Mouse (Mus musculus): ENCODE measurements around the gene Treml4. TPM values are rescaled to one million over a fixed set of nuclear protein-coding genes. Genes with fewer than 3 reads are reported as not detected.
"Not testable (repeated sequence)": the region's sequence is repeated elsewhere in the genome, so short reads cannot be mapped to it uniquely, and the experiment has no call there.

Gene Treml4
- polyA plus RNA-seq, 1 experiment from 2014 or later: 0.63 TPM

- DNase-seq (ENCODE audit: low spot score): no peak
- 37% methylated on average over 18 of the region's 18 CpGs for WGBS
- H3K36me3 ChIP-seq: no peaks in the 10 kb centered on the region
- no peaks in the 10 kb centered on the region for H3K27me3 ChIP-seq (ENCODE audit: insufficient read depth, poor library complexity, severe bottlenecking)
- peaks cover 10% of the 10 kb centered on the region for H3K4me1 ChIP-seq
- H3K27ac ChIP-seq: peak overlapping the region; percentile 87
- no peaks in the 10 kb centered on the region for H3K9me3 ChIP-seq
- H3K4me3 ChIP-seq: peak overlapping the region; percentile 52
Observed at GRCm38 (mm10) chr17:48280943-48281738, 17.0 kb downstream of the Treml4 start.

DNA sequence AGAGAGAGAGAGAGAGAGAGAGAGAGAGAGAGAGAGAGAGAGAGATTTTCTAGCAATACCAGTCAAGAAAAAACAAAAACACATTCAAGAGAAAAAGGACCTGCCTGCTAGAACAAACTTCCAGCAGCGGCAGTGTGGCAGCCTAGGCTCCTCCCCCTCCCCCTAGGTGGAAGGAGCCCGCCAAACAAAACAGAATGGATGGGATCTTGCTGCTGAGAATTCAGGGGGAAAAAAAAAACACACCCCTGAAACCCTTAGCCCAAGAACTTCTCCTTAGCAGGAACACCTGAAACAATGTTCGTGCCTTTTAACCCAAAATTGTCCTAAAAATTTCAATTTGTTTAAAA, 17.6 kb downstream of the Treml4 start:
- Histone ChIP-seq H3K27ac (peak overlapping the region; percentile 87), H3K9me3 (no peaks in the 10 kb centered on the region), H3K4me3 (peak overlapping the region; percentile 52), H3K4me1 (peaks cover 10% of the 10 kb centered on the region), H3K36me3 (no peaks in the 10 kb centered on the region), H3K27me3 (ENCODE audit: insufficient read depth, poor library complexity, severe bottlenecking) (no peaks in the 10 kb centered on the region)
- WGBS: 2% methylated on average over 3 of the region's 3 CpGs
- DNase-seq (ENCODE audit: low spot score): no peak

- no peaks in the 10 kb centered on the region; the same call in 1 of the 2 replicates for H3K4me1 ChIP-seq
- no peaks in the 10 kb centered on the region for H3K36me3 ChIP-seq
- H3K27ac ChIP-seq: no peak overlapping the region
- H3K9me3 ChIP-seq: no peaks in the 10 kb centered on the region
- H3K27me3 ChIP-seq (ENCODE audit: insufficient read depth, poor library complexity, severe bottlenecking): no peaks in the 10 kb centered on the region
- 59% methylated on average over 1 of the region's 1 CpGs for WGBS
- DNase-seq (ENCODE audit: low spot score): no peak
- H3K4me3 ChIP-seq: no peak overlapping the region
Observed at GRCm38 (mm10) chr17:48286765-48287164, 22.7 kb downstream of the Treml4 start.

DNA sequence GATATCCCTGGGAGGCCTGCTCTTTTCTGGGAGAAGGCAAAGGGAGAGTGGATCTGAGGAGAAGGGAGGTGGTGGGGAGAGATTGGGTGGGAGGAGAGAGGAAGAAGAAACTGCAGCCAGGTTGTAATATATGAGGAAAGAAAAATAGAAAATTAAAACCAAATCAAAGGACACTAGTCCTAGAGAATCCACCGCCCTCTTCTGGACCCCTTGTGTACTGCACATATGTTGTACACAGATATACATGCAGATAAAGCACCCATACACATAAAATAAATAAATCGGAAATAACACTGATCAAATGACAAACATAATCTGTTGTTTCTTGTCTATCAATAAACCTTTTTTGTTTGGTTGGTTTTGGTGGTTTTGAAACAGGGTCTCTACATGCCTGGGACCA, 23.2 kb downstream of the Treml4 start:
- H3K4me1 ChIP-seq: no peaks in the 10 kb centered on the region; the same call in 1 of the 2 replicates
- H3K9me3 ChIP-seq: no peaks in the 10 kb centered on the region
- H3K27me3 ChIP-seq (ENCODE audit: insufficient read depth, poor library complexity, severe bottlenecking): no peaks in the 10 kb centered on the region
- 54% methylated on average over 2 of the region's 2 CpGs for WGBS
- DNase-seq (ENCODE audit: low spot score): no peak
- no peaks in the 10 kb centered on the region for H3K36me3 ChIP-seq
- no peak overlapping the region for H3K27ac ChIP-seq
- no peak overlapping the region for H3K4me3 ChIP-seq

- no peaks in the 10 kb centered on the region for H3K27me3 ChIP-seq (ENCODE audit: insufficient read depth, poor library complexity, severe bottlenecking)
- no peak overlapping the region for H3K27ac ChIP-seq
- no peaks in the 10 kb centered on the region for H3K9me3 ChIP-seq
- H3K4me3 ChIP-seq: no peak overlapping the region
- H3K4me1 ChIP-seq: no peaks in the 10 kb centered on the region
- 74% methylated on average over 5 of the region's 5 CpGs for WGBS
- no peaks in the 10 kb centered on the region for H3K36me3 ChIP-seq
- DNase-seq (ENCODE audit: low spot score): no peak
Observed at GRCm38 (mm10) chr17:48293500-48294194, 29.6 kb downstream of the Treml4 start.

- peak within 1 kb of the TSS; percentile 32 for H3K4me3 ChIP-seq
- H3K36me3 ChIP-seq: no peaks in the 10 kb centered on the region
- no peaks in the 10 kb centered on the region for H3K9me3 ChIP-seq
- H3K27me3 ChIP-seq (ENCODE audit: insufficient read depth, poor library complexity, severe bottlenecking): no peaks in the 10 kb centered on the region
- peak within 1 kb of the TSS; percentile 64 for H3K27ac ChIP-seq
- WGBS: 26% methylated on average over 3 of the region's 4 CpGs
- peaks cover 5% of the 10 kb centered on the region for H3K4me1 ChIP-seq
- DNase-seq (ENCODE audit: low spot score): peak; percentile 88
Observed at GRCm38 (mm10) chr17:48299203-48299602, 35.1 kb downstream of the Treml4 start, which contains the start of gene Treml2. Gene Treml2 (plus strand): TSS chr17:48299498.

GRCm38 (mm10) chr17:48299756-48300155, 35.7 kb downstream of the Treml4 start:
- DNase-seq (ENCODE audit: low spot score): no peak
- Histone ChIP-seq H3K27me3 (ENCODE audit: insufficient read depth, poor library complexity, severe bottlenecking) (no peaks in the 10 kb centered on the region), H3K9me3 (no peaks in the 10 kb centered on the region), H3K27ac (peak overlapping the region; percentile 64), H3K4me1 (peaks cover 5% of the 10 kb centered on the region), H3K36me3 (no peaks in the 10 kb centered on the region), H3K4me3 (peak overlapping the region; percentile 22; the same call in 1 of the 2 replicates)
- WGBS: 53% methylated on average over 7 of the region's 7 CpGs

DNA sequence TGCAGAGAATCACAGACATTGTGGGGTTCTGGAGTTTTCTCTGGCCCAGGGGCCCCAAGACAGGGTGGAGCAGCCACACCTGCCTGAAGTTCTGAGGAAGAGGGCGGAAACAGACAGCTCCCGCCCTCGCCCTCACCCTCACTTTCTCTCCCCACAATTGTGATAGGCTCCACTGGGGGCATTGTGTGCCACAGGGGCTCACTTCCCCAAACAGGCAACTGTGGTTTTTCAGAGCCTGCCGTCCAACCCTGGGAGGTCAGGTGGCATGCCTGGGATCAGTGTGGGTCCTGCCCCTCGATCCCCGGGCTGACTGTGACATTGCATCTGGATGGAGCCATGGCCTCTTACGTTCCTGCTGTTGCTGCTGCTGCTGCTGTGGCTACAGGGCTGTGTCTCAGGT, 36.1 kb downstream of the Treml4 start:
- Histone ChIP-seq H3K36me3 (no peaks in the 10 kb centered on the region), H3K27ac (peak overlapping the region; percentile 64), H3K4me3 (peak overlapping the region; percentile 32), H3K27me3 (ENCODE audit: insufficient read depth, poor library complexity, severe bottlenecking) (no peaks in the 10 kb centered on the region), H3K4me1 (peaks cover 5% of the 10 kb centered on the region), H3K9me3 (no peaks in the 10 kb centered on the region)
- DNase-seq (ENCODE audit: low spot score): peak; percentile 82
- WGBS: 55% methylated on average over 7 of the region's 7 CpGs

GRCm38 (mm10) chr17:48300861-48301260, 36.8 kb downstream of the Treml4 start:
- no peak for DNase-seq (ENCODE audit: low spot score)
- Histone ChIP-seq H3K9me3 (no peaks in the 10 kb centered on the region), H3K36me3 (no peaks in the 10 kb centered on the region), H3K27ac (peak overlapping the region; percentile 64; the same call in 1 of the 2 replicates), H3K4me3 (peak overlapping the region; percentile 32), H3K27me3 (ENCODE audit: insufficient read depth, poor library complexity, severe bottlenecking) (no peaks in the 10 kb centered on the region), H3K4me1 (peaks cover 5% of the 10 kb centered on the region)
- 74% methylated on average over 9 of the region's 9 CpGs for WGBS

DNA sequence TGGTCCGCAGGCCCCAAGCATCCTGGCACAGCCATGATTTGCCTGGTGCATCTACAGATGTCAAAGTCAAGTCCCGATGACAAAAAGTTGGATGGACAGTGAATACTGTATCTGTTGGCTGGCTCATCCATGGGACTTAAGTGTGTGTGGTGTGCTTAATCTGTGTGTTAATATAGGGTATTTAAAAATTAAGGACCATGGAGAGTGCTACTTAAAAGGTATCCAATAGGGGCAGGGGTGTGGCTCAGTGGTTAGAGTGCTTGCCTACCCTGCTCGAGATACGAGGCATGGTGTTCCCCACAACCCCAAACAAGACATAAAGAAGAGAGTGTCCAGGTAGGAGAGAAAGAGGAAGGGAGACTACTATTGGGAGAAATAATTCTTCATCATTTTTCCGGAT, 37.7 kb downstream of the Treml4 start:
- no peaks in the 10 kb centered on the region for H3K36me3 ChIP-seq
- WGBS: 77% methylated on average over 5 of the region's 5 CpGs
- DNase-seq (ENCODE audit: low spot score): no peak
- no peaks in the 10 kb centered on the region for H3K9me3 ChIP-seq
- H3K4me3 ChIP-seq: no peak overlapping the region
- no peak overlapping the region for H3K27ac ChIP-seq
- no peaks in the 10 kb centered on the region for H3K27me3 ChIP-seq (ENCODE audit: insufficient read depth, poor library complexity, severe bottlenecking)
- peaks cover 5% of the 10 kb centered on the region for H3K4me1 ChIP-seq

GRCm38 (mm10) chr17:48312124-48312523, 48.0 kb downstream of the Treml4 start:
- H3K36me3 ChIP-seq: no peaks in the 10 kb centered on the region
- H3K4me1 ChIP-seq: no peaks in the 10 kb centered on the region
- H3K9me3 ChIP-seq: no peaks in the 10 kb centered on the region
- no peak overlapping the region for H3K4me3 ChIP-seq
- 76% methylated on average over 2 of the region's 2 CpGs for WGBS
- DNase-seq (ENCODE audit: low spot score): no peak
- H3K27me3 ChIP-seq (ENCODE audit: insufficient read depth, poor library complexity, severe bottlenecking): 0 out of 2 replicates have a peak, but pooled peaks cover 13% of the 10 kb centered on the region
- no peak overlapping the region for H3K27ac ChIP-seq

GRCm38 (mm10) chr17:48315905-48316579, 51.9 kb downstream of the Treml4 start, which contains the start of gene B430306N03Rik:
Gene B430306N03Rik (plus strand): TSS chr17:48316141.
- not testable (repeated sequence) for H3K36me3 ChIP-seq; DNase-seq (ENCODE audit: low spot score); H3K27me3 ChIP-seq (ENCODE audit: insufficient read depth, poor library complexity, severe bottlenecking); H3K9me3 ChIP-seq; H3K4me3 ChIP-seq; H3K27ac ChIP-seq; H3K4me1 ChIP-seq
- WGBS: 87% methylated on average over 3 of the region's 3 CpGs

DNA sequence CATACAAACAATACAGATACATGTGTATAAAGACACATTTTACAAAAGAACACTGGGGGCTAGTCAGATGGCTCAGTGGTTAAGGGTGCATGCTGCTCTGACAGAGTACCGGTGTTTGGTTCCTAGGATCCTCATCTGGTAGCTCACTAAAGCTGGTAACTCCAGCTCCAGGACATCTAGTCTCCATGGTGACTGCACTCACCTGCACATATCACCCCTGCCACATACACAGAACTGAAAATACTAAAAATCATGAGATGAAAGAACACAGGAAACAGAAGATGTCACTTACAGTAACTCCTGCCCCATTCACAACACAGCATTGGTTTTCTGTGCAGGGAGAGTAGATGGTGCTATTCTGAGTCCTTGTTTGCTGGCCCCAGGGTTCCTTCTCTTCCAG, 54.6 kb downstream of the Treml4 start:
- Histone ChIP-seq H3K36me3 (no peaks in the 10 kb centered on the region), H3K4me3 (no peak overlapping the region), H3K27me3 (ENCODE audit: insufficient read depth, poor library complexity, severe bottlenecking) (no peaks in the 10 kb centered on the region), H3K4me1 (peaks cover 2% of the 10 kb centered on the region; the same call in 1 of the 2 replicates), H3K9me3 (no peaks in the 10 kb centered on the region), H3K27ac (no peak overlapping the region)
- DNase-seq (ENCODE audit: low spot score): no peak
- 84% methylated on average over 1 of the region's 1 CpGs for WGBS
